Mouse (Mus musculus): ENCODE data around the gene Nfkb2. TPM values are rescaled to one million over a fixed set of nuclear protein-coding genes. Genes with fewer than 3 reads are reported as not detected.

Gene Nfkb2
- total and polyA plus RNA-seq, 2 experiments from 2014 or later = 6.6 to 26.9 TPM

- Histone ChIP-seq H3K36me3 (replicated peaks; ENCODE audit: control insufficient read depth, insufficient read depth, low read length) (no peaks in the 10 kb centered on the region), H3K27ac (ENCODE audit: low read depth) (no peak overlapping the region), H3K4me3 (ENCODE audit: low read depth, low read length) (peak overlapping the region; percentile 60), H3K4me1 (ENCODE audit: control insufficient read depth, insufficient read depth) (no peaks in the 10 kb centered on the region; the same call in 1 of the 2 replicates), H3K9ac (replicated peaks; ENCODE audit: low read depth, low read length) (no peak overlapping the region; the same call in 1 of the 2 replicates), H3K9me3 (replicated peaks; ENCODE audit: control insufficient read depth, low read length) (no peaks in the 10 kb centered on the region), H3K27me3 (ENCODE audit: control insufficient read depth, insufficient read depth, low read length) (no peaks in the 10 kb centered on the region), H3K4me2 (ENCODE audit: low read depth, low read length) (peak overlapping the region; percentile 81)
- WGBS = 33% methylated on average over 6 of the region's 6 CpGs
- TF ChIP-seq CTCF (IDR thresholded peaks at IDR 0.05; ENCODE audit: low read depth) (no peak), EP300 (IDR thresholded peaks at IDR 0.05; ENCODE audit: low read depth) (no peak)
- no peak for DNase-seq (ENCODE audit: low spot score)
- ATAC-seq (ENCODE audit: insufficient read depth, low read depth) = no peak
Observed at GRCm38 (mm10) chr19:46349550-46349949, 45.4 kb downstream of the Nfkb2 start.

- 45% methylated on average over 10 of the region's 10 CpGs for WGBS
- Histone ChIP-seq H3K9ac (replicated peaks; ENCODE audit: low read depth, low read length) (peak within 1 kb of the TSS; percentile 43), H3K27me3 (ENCODE audit: control insufficient read depth, insufficient read depth, low read length) (no peaks in the 10 kb centered on the region), H3K27ac (ENCODE audit: low read depth) (no peak within 1 kb of the TSS), H3K4me3 (ENCODE audit: low read depth, low read length) (peak within 1 kb of the TSS; percentile 60), H3K4me2 (ENCODE audit: low read depth, low read length) (peak within 1 kb of the TSS; percentile 81), H3K4me1 (ENCODE audit: control insufficient read depth, insufficient read depth) (no peaks in the 10 kb centered on the region; the same call in 1 of the 2 replicates), H3K9me3 (replicated peaks; ENCODE audit: control insufficient read depth, low read length) (no peaks in the 10 kb centered on the region), H3K36me3 (replicated peaks; ENCODE audit: control insufficient read depth, insufficient read depth, low read length) (no peaks in the 10 kb centered on the region)
- TF ChIP-seq CTCF (IDR thresholded peaks at IDR 0.05; ENCODE audit: low read depth) (no peak), EP300 (IDR thresholded peaks at IDR 0.05; ENCODE audit: low read depth) (no peak)
- ATAC-seq (ENCODE audit: insufficient read depth, low read depth) (no peak), DNase-seq (ENCODE audit: low spot score) (no peak)
Observed at GRCm38 (mm10) chr19:46350168-46350932, 46.2 kb downstream of the Nfkb2 start, which contains the start of gene 2310034G01Rik. Gene 2310034G01Rik, minus strand, starts transcription at chr19:46350302.

- no peaks in the 10 kb centered on the region for H3K9me3 ChIP-seq (replicated peaks; ENCODE audit: control insufficient read depth, low read length)
- under 1% methylated on average over 29 of the region's 29 CpGs for WGBS
- ATAC-seq (ENCODE audit: insufficient read depth, low read depth) (peak; percentile 86), DNase-seq (ENCODE audit: low spot score) (peak; percentile 70)
- no peaks in the 10 kb centered on the region for H3K27me3 ChIP-seq (ENCODE audit: control insufficient read depth, insufficient read depth, low read length)
- peak overlapping the region; percentile 55 for H3K4me3 ChIP-seq (ENCODE audit: low read depth, low read length)
- H3K27ac ChIP-seq (ENCODE audit: low read depth) = peak overlapping the region; percentile 84
- TF ChIP-seq CTCF (IDR thresholded peaks at IDR 0.05; ENCODE audit: low read depth) (no peak), EP300 (IDR thresholded peaks at IDR 0.05; ENCODE audit: low read depth) (no peak)
- H3K4me1 ChIP-seq (ENCODE audit: control insufficient read depth, insufficient read depth) = 0 out of 2 replicates have a peak, but pooled peaks cover 7% of the 10 kb centered on the region
- H3K36me3 ChIP-seq (replicated peaks; ENCODE audit: control insufficient read depth, insufficient read depth, low read length) = no peaks in the 10 kb centered on the region
- peak overlapping the region; percentile 37; the same call in 1 of the 2 replicates for H3K9ac ChIP-seq (replicated peaks; ENCODE audit: low read depth, low read length)
- peak overlapping the region; percentile 83 for H3K4me2 ChIP-seq (ENCODE audit: low read depth, low read length)
Observed at GRCm38 (mm10) chr19:46356701-46357138, 52.6 kb downstream of the Nfkb2 start.

DNA sequence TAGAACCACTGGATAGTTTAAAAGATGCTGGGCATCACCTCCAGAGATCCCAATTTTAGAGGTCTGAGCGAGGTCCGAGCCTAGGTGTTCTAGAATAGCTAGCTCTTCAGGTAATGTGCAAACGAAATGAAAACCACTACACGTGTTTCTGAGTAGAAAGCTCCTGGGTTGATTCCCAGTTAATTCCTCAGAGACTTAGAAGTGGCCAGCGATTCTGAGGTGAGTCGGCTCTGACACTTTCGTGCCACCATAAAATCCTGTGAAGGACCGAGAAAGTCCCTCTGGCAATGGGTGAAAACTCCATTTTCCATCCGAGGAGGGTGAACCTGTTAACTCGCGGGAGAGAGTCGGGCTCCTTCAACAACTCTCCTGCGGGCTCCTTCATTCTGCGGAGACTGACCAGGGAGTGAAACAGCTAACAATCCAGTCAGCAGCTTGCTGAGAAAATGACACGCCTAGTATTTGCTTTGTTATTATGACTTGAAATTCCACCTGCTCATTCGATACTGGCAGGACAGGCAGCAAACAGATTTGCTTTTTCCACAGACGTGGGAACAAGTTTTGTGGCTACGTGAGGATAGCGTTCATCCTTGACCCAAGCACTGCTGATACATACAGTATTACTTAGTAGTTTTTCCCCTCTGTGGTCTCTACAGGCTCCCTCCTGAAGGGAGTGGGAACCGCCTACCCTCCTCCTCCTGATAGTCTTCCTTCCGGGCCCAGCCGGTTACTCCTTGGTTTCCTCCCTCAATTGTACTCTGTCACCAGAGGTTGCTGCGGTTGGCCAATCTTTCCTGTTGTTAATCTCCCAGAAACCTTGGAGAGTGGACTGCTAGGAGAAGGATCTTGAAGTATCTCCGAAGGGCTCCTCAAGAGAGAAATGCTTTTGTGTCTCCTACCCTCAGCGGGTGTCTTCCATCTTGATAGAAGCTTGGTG is 53.5 kb downstream of the Nfkb2 start:
- H3K27ac ChIP-seq (ENCODE audit: low read depth) = peak overlapping the region; percentile 84
- H3K9me3 ChIP-seq (replicated peaks; ENCODE audit: control insufficient read depth, low read length) = no peaks in the 10 kb centered on the region
- ATAC-seq (ENCODE audit: insufficient read depth, low read depth) = peak; percentile 61
- no peaks in the 10 kb centered on the region for H3K27me3 ChIP-seq (ENCODE audit: control insufficient read depth, insufficient read depth, low read length)
- H3K36me3 ChIP-seq (replicated peaks; ENCODE audit: control insufficient read depth, insufficient read depth, low read length) = no peaks in the 10 kb centered on the region
- H3K4me3 ChIP-seq (ENCODE audit: low read depth, low read length) = peak overlapping the region; percentile 55
- peak overlapping the region; percentile 37; the same call in 1 of the 2 replicates for H3K9ac ChIP-seq (replicated peaks; ENCODE audit: low read depth, low read length)
- peak; percentile 38 for DNase-seq (ENCODE audit: low spot score)
- 0 out of 2 replicates have a peak, but pooled peaks cover 7% of the 10 kb centered on the region for H3K4me1 ChIP-seq (ENCODE audit: control insufficient read depth, insufficient read depth)
- no peak for TF ChIP-seq CTCF (IDR thresholded peaks at IDR 0.05; ENCODE audit: low read depth)
- TF ChIP-seq EP300 (IDR thresholded peaks at IDR 0.05; ENCODE audit: low read depth) = no peak; the same call in 1 of the 2 replicates
- peak overlapping the region; percentile 83 for H3K4me2 ChIP-seq (ENCODE audit: low read depth, low read length)
- 18% methylated on average over 25 of the region's 25 CpGs for WGBS

DNA sequence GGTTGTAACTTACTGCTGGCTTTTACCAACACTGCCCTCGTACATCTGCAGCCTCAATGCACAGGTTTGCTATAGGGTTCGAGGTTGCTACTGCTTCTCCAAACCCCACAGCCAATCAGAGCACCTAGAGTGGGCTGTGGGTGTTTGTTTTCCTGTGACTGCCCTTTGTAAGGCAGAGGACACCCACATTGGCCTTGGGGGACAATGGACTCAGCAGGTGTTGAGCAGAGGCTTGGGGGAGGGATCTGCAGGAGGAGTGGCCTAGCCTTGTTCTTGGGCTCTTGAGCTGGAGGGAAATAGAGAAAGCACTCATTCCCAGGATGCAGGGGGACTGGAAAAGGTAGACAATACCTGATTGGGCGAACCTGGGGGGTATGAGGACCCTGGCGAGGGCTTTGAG is 54.3 kb downstream of the Nfkb2 start:
- no peaks in the 10 kb centered on the region for H3K9me3 ChIP-seq (replicated peaks; ENCODE audit: control insufficient read depth, low read length)
- peak; percentile 59 for ATAC-seq (ENCODE audit: insufficient read depth, low read depth)
- WGBS = 56% methylated on average over 4 of the region's 4 CpGs
- 0 out of 2 replicates have a peak overlapping the region, but pooled peaks have one; percentile 55 for H3K4me3 ChIP-seq (ENCODE audit: low read depth, low read length)
- H3K36me3 ChIP-seq (replicated peaks; ENCODE audit: control insufficient read depth, insufficient read depth, low read length) = no peaks in the 10 kb centered on the region
- no peak for DNase-seq (ENCODE audit: low spot score)
- no peaks in the 10 kb centered on the region for H3K27me3 ChIP-seq (ENCODE audit: control insufficient read depth, insufficient read depth, low read length)
- H3K4me2 ChIP-seq (ENCODE audit: low read depth, low read length) = peak overlapping the region; percentile 83; the same call in 1 of the 2 replicates
- H3K4me1 ChIP-seq (ENCODE audit: control insufficient read depth, insufficient read depth) = 0 out of 2 replicates have a peak, but pooled peaks cover 7% of the 10 kb centered on the region
- H3K27ac ChIP-seq (ENCODE audit: low read depth) = peak overlapping the region; percentile 84
- H3K9ac ChIP-seq (replicated peaks; ENCODE audit: low read depth, low read length) = no peak overlapping the region
- TF ChIP-seq EP300 (IDR thresholded peaks at IDR 0.05; ENCODE audit: low read depth) (no peak), CTCF (IDR thresholded peaks at IDR 0.05; ENCODE audit: low read depth) (no peak)

MicroRNAs within 50 kb of the gene (microRNA counts, 519-probe panel; counts per million panel counts)
- microRNA mmu-miR-146b = 2,055 counts per million, percentile 19 among the panel's probes with 10 or more counts

Small RNA genes lying within 50 kb of the gene (microRNA-seq; reads per million reads assigned to microRNA genes)
- 1.1 reads per million for gene Mir146b

Other genes starting within 250 kb of the Nfkb2 start
- gene Nolc1, start 228.5 kb upstream of the Nfkb2 start, total RNA-seq (2014; rRNA removed; ENCODE audit: low replicate concordance) = 11.0 and 19.7 TPM in 2 replicates
- 22.7 and 28.1 TPM in 2 replicates for gene Nolc1, start 228.5 kb upstream of the Nfkb2 start, polyA plus RNA-seq (2015; fragmentation: Nextera tagmentation; extraction: Ambion mirVana)
- not detected in 2 replicates for gene Elovl3, start 172.4 kb upstream of the Nfkb2 start, total RNA-seq (2014; rRNA removed; ENCODE audit: low replicate concordance)
- gene Elovl3, start 172.4 kb upstream of the Nfkb2 start, polyA plus RNA-seq (2015; fragmentation: Nextera tagmentation; extraction: Ambion mirVana) = not detected in 2 replicates
- not detected in 2 replicates for gene Pitx3, start 156.0 kb upstream of the Nfkb2 start, total RNA-seq (2014; rRNA removed; ENCODE audit: low replicate concordance)
- gene Pitx3, start 156.0 kb upstream of the Nfkb2 start, polyA plus RNA-seq (2015; fragmentation: Nextera tagmentation; extraction: Ambion mirVana) = not detected in 2 replicates
- 39.7 and 46.8 TPM in 2 replicates for gene Gbf1, start 151.8 kb upstream of the Nfkb2 start, total RNA-seq (2014; rRNA removed; ENCODE audit: low replicate concordance)
- gene Gbf1, start 151.8 kb upstream of the Nfkb2 start, polyA plus RNA-seq (2015; fragmentation: Nextera tagmentation; extraction: Ambion mirVana) = 27.5 and 29.0 TPM in 2 replicates
- 0.97 and 13.4 TPM in 2 replicates for gene Psd, start 22.8 kb downstream of the Nfkb2 start, total RNA-seq (2014; rRNA removed; ENCODE audit: low replicate concordance)
- 1.7 and 2.2 TPM in 2 replicates for gene Psd, start 22.8 kb downstream of the Nfkb2 start, polyA plus RNA-seq (2015; fragmentation: Nextera tagmentation; extraction: Ambion mirVana)
- gene Fbxl15, start 23.9 kb downstream of the Nfkb2 start, total RNA-seq (2014; rRNA removed; ENCODE audit: low replicate concordance) = 10.4 and 13.3 TPM in 2 replicates
- 11.5 and 12.2 TPM in 2 replicates for gene Fbxl15, start 23.9 kb downstream of the Nfkb2 start, polyA plus RNA-seq (2015; fragmentation: Nextera tagmentation; extraction: Ambion mirVana)
- 91.7 and 114 TPM in 2 replicates for gene Cuedc2, start 34.4 kb downstream of the Nfkb2 start, total RNA-seq (2014; rRNA removed; ENCODE audit: low replicate concordance)
- gene Cuedc2, start 34.4 kb downstream of the Nfkb2 start, polyA plus RNA-seq (2015; fragmentation: Nextera tagmentation; extraction: Ambion mirVana) = 129 and 136 TPM in 2 replicates
- gene Mfsd13a, start 36.8 kb downstream of the Nfkb2 start, total RNA-seq (2014; rRNA removed; ENCODE audit: low replicate concordance) = 5.2 and 21.8 TPM in 2 replicates
- 3.2 and 3.7 TPM in 2 replicates for gene Mfsd13a, start 36.8 kb downstream of the Nfkb2 start, polyA plus RNA-seq (2015; fragmentation: Nextera tagmentation; extraction: Ambion mirVana)
- 1.5 TPM in 1 of 2 replicates, not detected in the other for gene 2310034G01Rik, start 46.0 kb downstream of the Nfkb2 start, total RNA-seq (2014; rRNA removed; ENCODE audit: low replicate concordance)
- 1.1 and 1.3 TPM in 2 replicates for gene 2310034G01Rik, start 46.0 kb downstream of the Nfkb2 start, polyA plus RNA-seq (2015; fragmentation: Nextera tagmentation; extraction: Ambion mirVana)
- 153 and 173 TPM in 2 replicates for gene Actr1a, start 91.4 kb downstream of the Nfkb2 start, total RNA-seq (2014; rRNA removed; ENCODE audit: low replicate concordance)
- 115 and 118 TPM in 2 replicates for gene Actr1a, start 91.4 kb downstream of the Nfkb2 start, polyA plus RNA-seq (2015; fragmentation: Nextera tagmentation; extraction: Ambion mirVana)
- 10.4 and 11.0 TPM in 2 replicates for gene Sufu, start 92.6 kb downstream of the Nfkb2 start, total RNA-seq (2014; rRNA removed; ENCODE audit: low replicate concordance)
- 9.2 and 9.5 TPM in 2 replicates for gene Sufu, start 92.6 kb downstream of the Nfkb2 start, polyA plus RNA-seq (2015; fragmentation: Nextera tagmentation; extraction: Ambion mirVana)
- gene Trim8, start 197.4 kb downstream of the Nfkb2 start, total RNA-seq (2014; rRNA removed; ENCODE audit: low replicate concordance) = 35.9 and 48.3 TPM in 2 replicates
- 14.3 and 14.6 TPM in 2 replicates for gene Trim8, start 197.4 kb downstream of the Nfkb2 start, polyA plus RNA-seq (2015; fragmentation: Nextera tagmentation; extraction: Ambion mirVana)

Measured in heart, postnatal 0 days (tissue).